Mouse (Mus musculus) neural tube, embryonic 10.5 days (tissue): ENCODE results near the gene Mdfi.

Source experiments
- DNase-seq: peaks from one replicate; pipeline ENCODE4 v3.0.0-alpha.2; 2017; ENCODE audit warnings: low spot score; ENCODE audit errors: extremely low spot score

Gene Mdfi

DNA sequence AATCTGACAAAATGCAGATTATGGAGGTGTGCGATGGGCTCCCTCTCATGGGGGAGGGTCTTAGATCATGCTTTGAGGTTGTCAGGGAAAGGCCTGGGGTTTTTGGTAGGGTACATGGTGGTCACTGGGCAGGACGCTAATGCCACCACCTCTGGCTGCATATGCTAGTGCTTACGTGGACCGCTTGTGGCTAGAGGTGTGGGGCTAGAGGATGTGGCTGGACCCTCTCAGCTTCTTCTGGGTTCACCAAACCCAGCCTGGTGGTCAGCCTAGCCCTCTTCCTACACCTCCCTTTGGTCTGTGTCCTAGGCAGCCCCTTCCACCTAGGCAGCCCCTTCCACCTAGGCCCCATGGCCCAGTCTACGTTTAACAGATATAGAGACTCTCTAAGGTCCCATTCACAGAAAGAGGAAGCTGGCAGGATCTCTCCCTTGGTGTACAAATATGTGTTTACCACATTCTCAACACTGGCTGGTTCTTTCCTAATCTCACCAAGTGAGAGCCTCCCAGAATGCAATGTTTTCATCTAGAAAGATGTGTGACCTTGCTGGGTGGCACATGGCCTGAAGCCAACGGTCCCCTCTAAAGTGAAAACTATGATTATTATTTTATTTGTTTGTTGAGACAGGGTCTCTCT, 68.0 kb downstream of the Mdfi start:
- DNase-seq, result no peak

- no peak for DNase-seq
These were observed 68.5 kb downstream of the Mdfi start for GRCm38 (mm10) chr17:47765986-47766385.
